Mouse (Mus musculus) cortical plate, adult 2 months (tissue): ENCODE data around the gene Rsf1. TPM values are rescaled to one million over a fixed set of nuclear protein-coding genes. Genes with fewer than 3 reads are reported as not detected.

ENCODE experiments used
- H3K27ac ChIP-seq: fragments of 200-500 bp; 2 replicates; pipeline ENCODE4 v1.5.1; 2012; ENCODE audit warnings: low read length, control low read depth, inconsistent platforms; ENCODE audit not compliant: insufficient read depth
- H3K4me1 ChIP-seq: fragments of 200-500 bp; 2 replicates; pipeline ENCODE4 v1.6.1; 2011; ENCODE audit warnings: low read length; ENCODE audit not compliant: control insufficient read depth, insufficient read depth
- H3K4me3 ChIP-seq: fragments of 200-500 bp; 2 replicates; pipeline ENCODE4 v1.5.1; 2011; ENCODE audit warnings: mild to moderate bottlenecking, low read length, control low read depth; ENCODE audit not compliant: insufficient read depth
- CTCF ChIP-seq: fragments of 200-500 bp; IDR thresholded peaks from 2 replicates; pipeline ENCODE4 v1.5.1; 2011; ENCODE audit warnings: mild to moderate bottlenecking, control low read depth, low read length; ENCODE audit not compliant: insufficient read depth; ENCODE audit errors: extremely low read depth
- POLR2A ChIP-seq: fragments of 200-500 bp; IDR thresholded peaks from 2 replicates; pipeline ENCODE4 v1.6.1; 2011; ENCODE audit warnings: mild to moderate bottlenecking, low read length, control low read depth; ENCODE audit not compliant: insufficient read depth; ENCODE audit errors: extremely low read depth
- polyA plus RNA-seq: library from polyadenylated mRNA; depleted of rRNA; stranded (reverse); fragments of >200 nt; gene quantifications from 2 replicates; pipeline ENCODE4 v1.2.3, GENCODE M21; 2012; rRNA removed

The Rsf1 gene
- polyA plus RNA-seq, 1 experiment, result 14.0 TPM

DNA sequence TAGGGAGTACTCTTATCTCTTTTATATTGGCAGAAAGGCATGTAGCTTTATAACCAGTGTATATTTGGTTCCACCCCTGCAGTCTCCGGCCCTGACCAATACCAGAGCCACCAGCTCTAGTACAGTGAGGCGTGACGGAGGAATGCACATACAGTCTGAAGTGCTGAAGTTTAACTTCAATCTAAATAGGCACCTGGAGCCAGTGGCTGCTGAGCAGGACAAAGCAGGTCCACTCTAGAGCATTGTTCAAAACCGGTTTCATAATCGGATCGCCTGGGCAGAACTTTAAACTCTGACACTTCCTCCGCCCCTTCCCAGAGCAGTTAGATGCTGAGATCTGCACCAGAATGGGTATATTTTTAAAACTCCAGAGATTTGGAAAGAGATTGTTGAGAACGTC lies 155.3 kb downstream of the Rsf1 start:
- TF ChIP-seq POLR2A, result no peak
- no peak for TF ChIP-seq CTCF
- peaks cover 1% of the 10 kb centered on the region; the same call in 1 of the 2 replicates for H3K4me1 ChIP-seq
- H3K27ac ChIP-seq, result 0 out of 2 replicates have a peak overlapping the region, but pooled peaks have one; percentile 31
- no peak overlapping the region for H3K4me3 ChIP-seq

- no peak overlapping the region for H3K27ac ChIP-seq
- TF ChIP-seq CTCF (no peak), POLR2A (no peak)
- peaks cover 1% of the 10 kb centered on the region; the same call in 1 of the 2 replicates for H3K4me1 ChIP-seq
- H3K4me3 ChIP-seq, result peak overlapping the region; percentile 95; the same call in 1 of the 2 replicates
Observed at GRCm38 (mm10) chr7:97735886-97736420, 156.3 kb downstream of the Rsf1 start.

DNA sequence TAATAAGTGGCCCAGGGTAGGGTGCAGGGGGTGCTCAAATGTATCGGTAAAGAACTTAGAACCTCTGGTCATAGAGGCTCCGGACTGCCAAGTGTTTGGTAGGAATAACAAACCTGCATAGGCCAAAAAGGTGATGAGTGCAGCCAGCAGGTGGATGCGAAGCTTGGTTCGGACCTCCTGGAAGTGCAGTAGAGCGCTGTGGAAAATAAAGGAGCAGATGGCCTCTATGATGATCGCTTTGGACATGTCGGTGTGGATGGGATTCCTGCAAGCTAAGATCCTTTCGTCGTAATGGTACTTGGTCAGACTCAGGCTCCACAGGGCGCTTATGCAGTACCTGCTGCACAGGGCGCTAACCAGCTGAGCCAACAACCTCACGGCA lies 157.6 kb downstream of the Rsf1 start:
- peak overlapping the region; percentile 95 for H3K4me3 ChIP-seq
- peaks cover 1% of the 10 kb centered on the region; the same call in 1 of the 2 replicates for H3K4me1 ChIP-seq
- no peak overlapping the region; the same call in 1 of the 2 replicates for H3K27ac ChIP-seq
- TF ChIP-seq CTCF (no peak), POLR2A (no peak)

DNA sequence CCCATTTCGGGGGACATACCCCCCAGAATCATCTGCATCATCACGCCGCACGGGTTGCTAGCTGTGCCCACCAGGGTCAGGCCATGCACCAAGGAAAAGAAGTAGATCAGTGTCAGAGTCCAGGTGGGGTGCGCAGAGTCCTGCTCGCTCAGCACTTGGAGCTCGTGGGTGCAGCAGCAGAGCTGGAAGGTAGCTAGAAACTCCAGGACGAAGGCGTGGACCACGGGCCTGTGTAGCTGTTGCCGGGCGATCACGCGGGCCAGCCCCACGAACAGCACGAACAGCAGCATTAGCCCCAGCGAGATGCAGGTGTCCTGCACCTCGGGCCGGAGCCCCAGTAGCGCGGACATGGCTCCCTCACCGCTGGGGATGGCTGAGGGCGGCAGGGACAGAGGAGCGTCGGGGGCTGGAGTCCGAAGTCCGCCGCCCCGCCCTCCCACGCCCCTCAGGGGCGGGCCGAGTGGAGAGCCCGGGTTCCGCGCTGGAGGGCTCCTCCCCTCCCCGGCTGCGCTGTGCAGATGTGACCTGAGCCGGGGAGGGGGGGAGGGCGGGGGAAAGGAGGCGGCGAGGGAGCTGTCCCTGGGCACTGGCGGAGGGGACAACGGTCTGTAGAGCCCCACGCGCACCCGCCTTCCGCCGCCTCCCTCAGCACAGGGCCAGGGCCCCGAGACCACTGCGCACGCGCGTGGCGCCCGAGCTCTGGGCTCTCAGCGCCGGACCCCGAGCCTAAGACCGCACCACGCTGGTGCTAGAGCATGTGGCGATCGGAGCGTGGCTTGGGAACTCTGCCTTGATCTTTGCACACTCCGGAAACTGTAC lies 158.2 kb downstream of the Rsf1 start, which contains the start of gene Aqp11:
Gene Aqp11, minus strand, starts transcription at position 652 of the 819 bp plus-strand sequence.
- Histone ChIP-seq H3K27ac (peak within 1 kb of the TSS; percentile 24; the same call in 1 of the 2 replicates), H3K4me1 (peaks cover 1% of the 10 kb centered on the region; the same call in 1 of the 2 replicates), H3K4me3 (peak within 1 kb of the TSS; percentile 95)
- TF ChIP-seq CTCF (no peak), POLR2A (peak; percentile 54; the same call in 1 of the 2 replicates)

DNA sequence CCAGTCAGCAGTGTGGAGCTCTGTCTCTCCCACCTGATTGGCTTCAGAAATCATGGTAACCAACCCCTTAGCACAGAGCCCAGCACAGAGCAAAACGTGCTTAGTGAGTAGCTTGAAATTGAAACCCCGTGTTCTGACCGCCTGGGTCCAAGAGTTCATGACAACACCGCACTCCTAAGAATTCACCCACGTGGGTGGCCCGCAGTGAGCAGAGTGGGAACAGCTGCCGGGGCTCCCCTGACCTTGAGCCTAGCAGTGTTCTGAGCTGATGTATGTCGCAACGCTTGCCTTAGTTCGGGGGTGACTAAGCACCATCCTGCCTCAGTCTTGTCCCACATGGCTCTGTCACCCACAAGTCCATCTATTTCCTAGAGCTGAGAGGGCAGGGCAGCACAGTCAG lies 161.3 kb downstream of the Rsf1 start:
- no peak overlapping the region for H3K27ac ChIP-seq
- peaks cover 1% of the 10 kb centered on the region; the same call in 1 of the 2 replicates for H3K4me1 ChIP-seq
- no peak for TF ChIP-seq POLR2A
- no peak for TF ChIP-seq CTCF
- no peak overlapping the region for H3K4me3 ChIP-seq

DNA sequence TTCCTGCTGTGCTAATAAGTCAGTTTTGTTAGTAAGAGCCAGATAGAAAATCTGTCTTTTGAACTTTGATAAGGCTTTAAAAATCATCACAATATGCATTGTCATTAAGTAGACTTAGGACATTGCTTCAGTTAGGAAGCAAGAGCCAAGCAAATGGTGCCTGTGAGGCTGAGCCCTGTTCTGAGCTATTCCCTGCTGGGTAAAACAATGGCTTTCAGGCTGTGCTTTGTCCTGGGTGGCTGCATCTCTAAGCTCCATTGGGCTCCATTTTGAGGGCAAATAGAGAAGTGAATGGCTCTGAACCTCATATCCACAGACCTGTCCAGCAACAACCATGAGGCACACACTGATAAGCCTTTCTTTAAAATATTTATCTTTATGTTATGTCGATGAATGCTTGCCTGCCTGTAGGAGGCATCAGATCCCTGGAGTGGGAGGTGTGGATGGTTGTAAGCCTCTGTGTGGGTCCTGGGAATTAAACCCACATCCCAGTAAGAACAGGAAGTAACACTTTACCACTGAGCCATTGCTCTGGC lies 162.1 kb downstream of the Rsf1 start:
- H3K27ac ChIP-seq, result no peak overlapping the region
- peaks cover under 1% of the 10 kb centered on the region; the same call in 1 of the 2 replicates for H3K4me1 ChIP-seq
- H3K4me3 ChIP-seq, result no peak overlapping the region
- TF ChIP-seq CTCF, result no peak
- no peak for TF ChIP-seq POLR2A

Other genes starting within 250 kb of the Rsf1 start
- 15.9 and 16.4 TPM in 2 replicates for gene Usp35, start 247.9 kb upstream of the Rsf1 start, polyA plus RNA-seq
- 14.3 and 14.8 TPM in 2 replicates for gene Kctd21, start 247.6 kb upstream of the Rsf1 start, polyA plus RNA-seq
- 11.9 and 13.2 TPM in 2 replicates for gene Alg8, start 208.3 kb upstream of the Rsf1 start, polyA plus RNA-seq
- 215 and 243 TPM in 2 replicates for gene Ndufc2, start 179.9 kb upstream of the Rsf1 start, polyA plus RNA-seq
- gene Thrsp, start 162.2 kb upstream of the Rsf1 start, polyA plus RNA-seq, result 53.6 and 56.8 TPM in 2 replicates
- gene Kctd14, start 128.6 kb upstream of the Rsf1 start, polyA plus RNA-seq, result 3.9 and 4.0 TPM in 2 replicates
- 49.8 and 52.8 TPM in 2 replicates for gene Ints4, start 98.9 kb upstream of the Rsf1 start, polyA plus RNA-seq
- 61.6 and 65.2 TPM in 2 replicates for gene Aamdc, start 392 bp upstream of the Rsf1 start, polyA plus RNA-seq
- 86.9 and 90.4 TPM in 2 replicates for gene Clns1a, start 116.7 kb downstream of the Rsf1 start, polyA plus RNA-seq
- 25.9 and 29.0 TPM in 2 replicates for gene Aqp11, start 158.4 kb downstream of the Rsf1 start, polyA plus RNA-seq
- 391 and 412 TPM in 2 replicates for gene Pak1, start 208.7 kb downstream of the Rsf1 start, polyA plus RNA-seq